Comparison of ENCODE assay signal across 10 mouse cellular contexts in the genomic region with DNA sequence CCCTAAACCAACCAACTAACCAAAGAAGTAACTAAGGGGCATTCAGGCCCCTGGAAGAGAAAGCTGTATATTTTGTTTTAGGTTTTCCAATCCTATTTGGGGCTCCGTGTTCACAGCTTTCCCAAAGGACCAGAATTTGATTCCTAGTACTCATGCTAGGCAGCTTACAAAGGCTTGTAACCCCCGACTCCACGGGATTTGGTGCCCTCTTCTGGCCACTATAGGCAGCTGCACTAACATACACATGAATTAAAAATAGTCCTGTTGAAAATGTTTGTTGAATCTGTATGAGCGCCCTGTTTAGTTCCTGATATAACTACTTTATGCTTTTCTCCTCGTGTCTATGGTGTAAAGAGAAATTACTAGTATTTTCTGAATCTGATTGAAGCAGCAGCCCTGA. TPM values are rescaled to one million over a fixed set of nuclear protein-coding genes. Genes with fewer than 3 reads are reported as not detected.
DNase-seq lines count a peak whose midpoint lies in the region; TF ChIP-seq lines count a peak whose summit lies in the region.
"Had no signal": no experiment of that assay in that cellular context is flagged by ENCODE, and none has a peak within 500 bp of the region (broad histone marks: within the 10 kb centered on the region; RNA-seq: fewer than 3 reads in every experiment).

No protein-coding gene starts in this region.

- peak; percentile 31 for DNase-seq in gastrocnemius, adult 2 months
- DNase-seq in gastrocnemius, adult 8-10 months (ENCODE audit: low spot score in 2 of 2), result no peak
- peak; percentile 47 for DNase-seq in testis, postnatal 10 days (ENCODE audit: low spot score)
- no peak for DNase-seq in testis, postnatal 14 days (ENCODE audit: low spot score)
- peak; percentile 51 for DNase-seq in c-Kit-negative CD71-positive TER-119-positive erythroid progenitor cells, embryonic 14.5 days (ENCODE audit: low read depth, low spot score)
- peak; percentile 32 for DNase-seq in heart, postnatal 4 days
- DNase-seq in mesoderm, embryonic 11.5 days (ENCODE audit: low read depth, low spot score), result peak; percentile 61
- no peak for DNase-seq in yolk sac, embryonic 10.5 days (ENCODE audit: low spot score)

- TF ChIP-seq CTCF in gastrocnemius, adult 2 months (IDR thresholded peaks at IDR 0.05), result peak; percentile 75

- H3K4me3 ChIP-seq in gastrocnemius, adult 2 months, result no peak overlapping the region
- H3K4me3 ChIP-seq: embryonic facial prominence, embryonic 15.5 days; liver, embryonic 15.5 days had no signal

- intact Hi-C loops in gastrocnemius, adult 2 months (cut with DNase I), result loop anchor here (5.0 kb wide), 2 partner anchors 105 to 165 kb away; no protein-coding TSS in a partner anchor

- no peak overlapping the region for H3K27ac ChIP-seq in gastrocnemius, adult 2 months
- H3K27ac ChIP-seq: embryonic facial prominence, embryonic 15.5 days; liver, embryonic 15.5 days had no signal

RNA-seq across cellular contexts. Expression of a gene that starts 1.1 kb away (rescaled TPM):
- not detected for total RNA-seq in gastrocnemius, adult 2 months (2021)
- total RNA-seq in gastrocnemius, adult 8-10 months (2022), result not detected
- not detected for total RNA-seq in heart, postnatal 4 days (2021)

RNA-seq across cellular contexts. Expression of a gene that starts 39.3 kb away (rescaled TPM):
- total RNA-seq in gastrocnemius, adult 2 months (2021), result not detected
- total RNA-seq in gastrocnemius, adult 8-10 months (2022), result under 1 TPM in 1 of 4 experiments, not detected in 3; 0.13 TPM
- under 1 TPM in 1 of 2 experiments, not detected in 1; 0.14 TPM for total RNA-seq in heart, postnatal 4 days (2021)

RNA-seq across cellular contexts. Expression of a gene that starts 57.4 kb away (rescaled TPM):
- total RNA-seq in gastrocnemius, adult 2 months (2021), result 1 to 10 TPM; 4.3 to 5.0 TPM
- total RNA-seq in gastrocnemius, adult 8-10 months (2022), result 1 to 10 TPM; 3.5 to 5.0 (median 4.3) TPM
- total RNA-seq in heart, postnatal 4 days (2021), result 10 to 100 TPM; 16.3 to 16.4 TPM

Comparison
In these comparisons a context has a peak if more than half of its experiments do, and no peak if none do; other contexts are left out.
1. DNase-seq: peak in gastrocnemius, adult 2 months (single experiment), testis, postnatal 10 days (single experiment), c-Kit-negative CD71-positive TER-119-positive erythroid progenitor cells, embryonic 14.5 days (single experiment), heart, postnatal 4 days (single experiment) and mesoderm, embryonic 11.5 days (single experiment); none in gastrocnemius, adult 8-10 months (0 of 2), testis, postnatal 14 days (single experiment) and yolk sac, embryonic 10.5 days (single experiment).